Mouse (Mus musculus) midbrain, postnatal 0 days (tissue): Measurements from ENCODE around the gene Ahcyl1. TPM values are rescaled to one million over a fixed set of nuclear protein-coding genes. Genes with fewer than 3 reads are reported as not detected.

Source experiments
- ATAC-seq: fragments of 200-750 bp; cut with Nextera tagmentation; 2 replicates; pipeline ENCODE4 v1.8.0; 2017; ENCODE audit warnings: moderate number of reproducible peaks, mild to moderate bottlenecking, moderate TSS enrichment, moderate library complexity; ENCODE audit not compliant: low FRiP score
- DNase-seq: peaks from one replicate; pipeline ENCODE4 v3.0.0-alpha.2; 2015; ENCODE audit warnings: low spot score
- H3K27ac ChIP-seq: fragments of 300-500 bp; sonication (generic); 2 replicates; pipeline ENCODE4 v1.5.1; 2014; ENCODE audit warnings: low read depth, mild to moderate bottlenecking, low read length, mixed read lengths
- H3K27me3 ChIP-seq: fragments of 300-500 bp; sonication (generic); 2 replicates; pipeline ENCODE4 v1.6.1; 2014; ENCODE audit warnings: low read length, control low read depth, mixed read lengths; ENCODE audit not compliant: insufficient read depth
- H3K36me3 ChIP-seq: fragments of 300-500 bp; sonication (generic); 2 replicates; pipeline ENCODE4 v1.6.1; 2014; ENCODE audit warnings: low read length, control low read depth, mixed read lengths; ENCODE audit not compliant: insufficient read depth
- H3K4me1 ChIP-seq: fragments of 300-500 bp; sonication (generic); 2 replicates; pipeline ENCODE4 v1.6.1; 2014; ENCODE audit warnings: mild to moderate bottlenecking, control low read depth, antibody characterized with exemption, low read length, mixed read lengths; ENCODE audit not compliant: insufficient read depth
- H3K4me2 ChIP-seq: fragments of 300-500 bp; sonication (generic); 2 replicates; pipeline ENCODE4 v1.6.1; 2014; ENCODE audit warnings: low read depth, mild to moderate bottlenecking, low read length, mixed read lengths; ENCODE audit not compliant: poor library complexity, severe bottlenecking
- H3K4me3 ChIP-seq: fragments of 300-500 bp; sonication (generic); 2 replicates; pipeline ENCODE4 v1.5.1; 2014; ENCODE audit warnings: low read depth, mild to moderate bottlenecking, low read length, moderate library complexity
- H3K9ac ChIP-seq: fragments of 300-500 bp; sonication (generic); replicated peaks from 2 replicates; pipeline ENCODE4 v1.6.1; 2014; ENCODE audit warnings: mild to moderate bottlenecking, low read length, moderate library complexity, mixed read lengths; ENCODE audit not compliant: poor library complexity, severe bottlenecking
- H3K9me3 ChIP-seq: fragments of 300-500 bp; sonication (generic); 2 replicates; pipeline ENCODE4 v1.6.1; 2016; ENCODE audit warnings: low read length, control low read depth
- CTCF ChIP-seq: IDR thresholded peaks from 2 replicates; pipeline ENCODE4 v1.5.1; 2016; ENCODE audit warnings: antibody characterized with exemption, mild to moderate bottlenecking
- WGBS: fragments of 180-500 bp; shearing (Covaris S2); extraction: QIAGEN DNeasy Blood & Tissue Kit; methylation state at CpG from one replicate; pipeline ENCODE4 v1.1.7; 2014; 5-methylcytosine and 5-hydroxymethylcytosine counted together
- polyA plus RNA-seq: library from polyadenylated mRNA; unstranded; fragments of >200 nt; fragmentation: Nextera tagmentation; extraction: Ambion mirVana; gene quantifications from 2 replicates; pipeline ENCODE4 v1.2.1, GENCODE M21; 2015
- total RNA-seq: library from RNA; depleted of rRNA; stranded (reverse); fragments of >200 nt; gene quantifications from 2 replicates; pipeline ENCODE4 v1.2.3, GENCODE M21; 2014; rRNA removed

Gene Ahcyl1
- total RNA-seq (65.9 and 76.0 TPM in 2 replicates), polyA plus RNA-seq (109 and 111 TPM in 2 replicates)

DNA sequence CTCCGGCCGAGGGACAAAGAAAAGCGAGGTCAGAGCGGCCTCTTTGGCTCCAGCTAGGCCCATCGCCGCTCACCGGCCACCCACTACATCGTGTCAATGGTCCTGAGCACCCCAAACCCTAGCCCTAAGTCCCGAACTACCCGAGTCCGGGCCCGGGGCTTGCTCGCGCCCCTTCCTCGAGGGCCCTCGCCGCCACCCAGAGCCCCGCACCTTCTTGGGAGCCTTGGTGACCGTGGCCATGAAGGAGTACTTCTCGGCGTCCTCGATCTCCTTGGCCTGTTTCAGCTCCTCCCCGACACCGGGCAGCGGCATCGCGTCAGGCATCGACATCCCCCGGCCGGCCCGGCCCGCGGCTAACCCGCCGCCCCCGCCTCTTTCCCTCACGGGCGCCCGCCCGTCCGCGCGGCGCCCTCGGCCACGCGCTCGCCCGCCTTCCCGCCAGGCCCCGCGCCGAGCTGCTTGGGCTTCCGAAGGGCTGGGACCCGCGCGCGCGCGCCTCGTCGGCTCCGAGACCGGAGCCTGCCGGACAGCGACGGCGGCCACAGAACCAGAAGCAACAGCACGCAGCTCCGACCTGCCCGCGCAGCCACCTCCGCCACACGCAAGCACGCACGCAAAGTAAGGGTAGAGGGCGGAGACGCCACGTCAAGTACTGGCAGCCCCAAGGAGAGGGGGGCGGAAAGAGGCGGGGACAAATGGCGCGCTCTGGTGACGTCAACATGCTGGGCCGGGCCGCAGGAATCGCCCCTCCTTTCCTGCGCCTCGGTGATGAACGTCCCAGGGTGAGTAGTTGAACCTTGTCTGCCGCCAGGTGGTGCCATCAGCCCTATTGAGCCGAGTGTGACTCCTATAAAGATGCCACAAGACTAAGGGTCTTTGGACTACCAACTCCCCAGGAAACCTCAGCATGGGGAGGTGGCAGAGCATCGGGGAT lies at the start of gene Ahcyl1:
Gene Ahcyl1 (minus strand): TSS at position 613 of the 934 bp plus-strand sequence.
- DNase-seq (peak; percentile 99), ATAC-seq (peak; percentile 98)
- H3K4me1 ChIP-seq, result peaks cover 19% of the 10 kb centered on the region
- peak within 1 kb of the TSS; percentile 76 for H3K4me2 ChIP-seq
- H3K9ac ChIP-seq, result peak within 1 kb of the TSS; percentile 86
- H3K9me3 ChIP-seq, result no peaks in the 10 kb centered on the region
- under 1% methylated on average over 76 of the region's 93 CpGs for WGBS
- TF ChIP-seq CTCF, result peak; percentile 98
- no peaks in the 10 kb centered on the region for H3K27me3 ChIP-seq
- no peaks in the 10 kb centered on the region for H3K36me3 ChIP-seq
- H3K27ac ChIP-seq, result peak within 1 kb of the TSS; percentile 96
- H3K4me3 ChIP-seq, result peak within 1 kb of the TSS; percentile 67

DNA sequence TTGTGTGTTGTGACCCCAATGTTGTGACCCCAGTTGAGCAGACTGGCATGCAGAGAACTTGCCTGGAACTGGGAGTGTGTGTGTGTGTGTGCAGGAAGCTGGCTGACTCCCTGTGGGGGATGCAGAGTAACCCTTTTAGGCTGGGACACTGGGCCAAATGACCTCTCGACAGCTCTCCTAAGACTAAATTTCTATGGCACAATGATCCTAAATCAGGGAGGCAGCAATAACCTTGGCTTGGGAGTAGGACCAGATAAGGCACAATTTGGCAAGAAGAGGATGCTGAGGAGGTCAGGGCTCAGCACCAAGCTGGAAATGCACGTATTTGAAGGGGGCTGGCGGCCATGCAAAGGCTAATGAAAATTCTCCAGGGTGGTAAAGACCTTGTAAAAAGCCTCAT lies 49.7 kb upstream of the Ahcyl1 start:
- no peak overlapping the region for H3K4me2 ChIP-seq
- TF ChIP-seq CTCF, result no peak
- WGBS, result 89% methylated on average over 3 of the region's 3 CpGs
- no peak for DNase-seq
- H3K27ac ChIP-seq, result no peak overlapping the region
- H3K4me3 ChIP-seq, result no peak overlapping the region
- ATAC-seq, result no peak
- no peaks in the 10 kb centered on the region for H3K36me3 ChIP-seq
- H3K27me3 ChIP-seq, result no peaks in the 10 kb centered on the region
- H3K9me3 ChIP-seq, result no peaks in the 10 kb centered on the region
- no peak overlapping the region for H3K9ac ChIP-seq
- H3K4me1 ChIP-seq, result 0 out of 2 replicates have a peak, but pooled peaks cover 5% of the 10 kb centered on the region

DNA sequence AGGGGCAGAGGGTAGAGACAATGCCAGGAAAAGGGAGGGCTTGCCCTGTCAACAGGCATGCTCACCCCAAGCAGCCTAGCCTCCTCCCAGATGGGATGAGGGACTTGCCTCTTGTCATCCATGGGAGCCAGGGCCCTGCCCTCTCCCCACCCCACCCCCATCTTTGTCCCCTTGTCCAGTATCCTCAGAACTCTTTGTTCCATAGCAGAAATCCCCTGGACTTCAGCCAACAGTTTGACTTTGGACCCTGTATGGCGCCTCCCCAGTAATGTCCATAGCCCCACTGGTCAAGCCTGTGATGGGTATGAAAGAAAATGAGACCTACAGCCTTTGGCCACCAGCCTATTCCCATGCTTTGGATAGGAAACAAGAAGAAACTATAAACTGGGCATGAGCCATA lies 47.3 kb upstream of the Ahcyl1 start:
- Histone ChIP-seq H3K4me3 (no peak overlapping the region), H3K4me1 (peaks cover 21% of the 10 kb centered on the region; the same call in 1 of the 2 replicates), H3K27ac (no peak overlapping the region), H3K27me3 (no peaks in the 10 kb centered on the region), H3K9ac (no peak overlapping the region), H3K4me2 (no peak overlapping the region), H3K9me3 (no peaks in the 10 kb centered on the region), H3K36me3 (no peaks in the 10 kb centered on the region)
- no peak for ATAC-seq
- DNase-seq, result no peak
- WGBS, result 95% methylated on average over 1 of the region's 1 CpGs
- TF ChIP-seq CTCF, result no peak

DNA sequence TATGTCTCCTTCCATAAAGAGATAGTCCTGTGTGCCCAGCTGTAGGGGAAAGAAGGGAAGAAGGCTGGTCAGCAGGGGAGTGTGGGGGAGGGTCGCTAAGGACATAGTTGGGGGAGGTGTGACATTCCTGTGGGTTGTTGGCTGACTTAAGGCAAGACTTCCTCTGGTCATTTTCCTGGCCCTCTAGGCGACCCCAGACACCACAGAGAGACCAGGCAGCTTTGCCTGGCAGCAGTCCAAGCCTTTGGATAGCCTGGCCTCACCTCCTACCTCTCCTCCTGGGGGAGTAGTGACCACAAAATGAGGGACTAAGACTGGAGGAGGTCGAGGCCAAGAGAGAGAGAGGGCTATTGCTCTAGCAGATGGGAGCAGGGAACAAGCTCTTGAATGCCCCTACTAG lies 46.7 kb upstream of the Ahcyl1 start:
- no peak for ATAC-seq
- Histone ChIP-seq H3K9ac (no peak overlapping the region), H3K4me3 (no peak overlapping the region), H3K9me3 (no peaks in the 10 kb centered on the region), H3K36me3 (no peaks in the 10 kb centered on the region), H3K4me1 (peaks cover 21% of the 10 kb centered on the region; the same call in 1 of the 2 replicates), H3K4me2 (no peak overlapping the region), H3K27ac (no peak overlapping the region), H3K27me3 (no peaks in the 10 kb centered on the region)
- TF ChIP-seq CTCF, result no peak
- DNase-seq, result no peak
- 58% methylated on average over 3 of the region's 3 CpGs for WGBS

DNA sequence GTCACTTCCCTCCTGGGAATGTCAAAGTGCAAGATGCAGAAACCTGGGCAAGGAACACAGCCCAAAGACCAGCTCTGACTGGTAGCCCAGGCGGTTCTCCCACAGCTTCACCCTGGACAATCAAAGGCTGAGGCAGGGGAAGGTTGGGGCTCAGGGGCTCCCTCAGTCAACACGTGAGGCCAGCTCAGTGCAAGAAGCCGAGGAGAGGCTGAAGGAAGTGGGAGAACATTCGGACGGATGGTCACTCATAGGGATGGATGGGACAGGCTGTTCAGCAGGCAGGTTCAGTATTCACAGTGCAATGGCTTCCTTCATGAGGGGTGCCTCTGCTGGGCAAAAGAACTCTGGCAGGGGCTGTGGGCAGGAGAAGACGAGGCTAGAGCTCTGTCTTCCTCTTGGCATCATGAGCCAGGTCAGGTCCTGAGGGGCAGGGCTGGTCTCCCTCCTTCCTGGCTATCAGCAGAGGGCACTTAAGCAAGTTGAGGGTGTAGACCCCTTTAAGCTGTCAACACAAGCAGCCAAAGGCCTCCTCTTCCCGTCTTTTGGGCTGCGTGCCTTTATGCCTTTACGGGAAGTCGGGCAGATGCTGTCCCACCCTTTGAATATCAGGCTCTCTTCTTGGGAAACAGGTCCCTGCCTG lies 45.8 kb upstream of the Ahcyl1 start:
- no peak overlapping the region for H3K4me3 ChIP-seq
- TF ChIP-seq CTCF, result no peak
- H3K4me1 ChIP-seq, result peaks cover 21% of the 10 kb centered on the region; the same call in 1 of the 2 replicates
- no peak overlapping the region for H3K9ac ChIP-seq
- no peaks in the 10 kb centered on the region for H3K9me3 ChIP-seq
- H3K27ac ChIP-seq, result no peak overlapping the region
- H3K4me2 ChIP-seq, result no peak overlapping the region
- H3K27me3 ChIP-seq, result no peaks in the 10 kb centered on the region
- H3K36me3 ChIP-seq, result no peaks in the 10 kb centered on the region
- 93% methylated on average over 10 of the region's 10 CpGs for WGBS
- no peak for DNase-seq
- ATAC-seq, result no peak

DNA sequence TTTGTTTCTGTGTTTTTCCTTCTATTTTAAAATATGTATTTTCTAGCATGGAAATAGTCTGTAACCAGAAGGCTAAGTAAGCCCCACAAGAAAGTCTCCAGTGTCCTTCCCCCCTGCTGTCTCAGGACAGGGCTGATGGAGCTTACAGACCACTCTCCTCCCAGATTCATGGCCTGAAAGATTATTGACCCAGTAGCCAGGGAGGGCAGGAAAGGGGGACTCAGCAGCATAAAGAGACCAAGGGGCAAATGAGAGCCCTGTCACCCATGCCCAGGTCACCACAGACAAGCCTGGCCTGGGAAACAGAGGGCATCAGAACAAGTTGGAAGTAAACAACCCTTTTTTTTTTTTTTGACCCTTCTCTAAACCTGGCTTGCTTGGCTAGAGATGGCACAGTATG lies 45.0 kb upstream of the Ahcyl1 start:
- ATAC-seq (no peak), DNase-seq (no peak)
- H3K36me3 ChIP-seq, result no peaks in the 10 kb centered on the region
- TF ChIP-seq CTCF, result no peak
- H3K9me3 ChIP-seq, result no peaks in the 10 kb centered on the region
- peak overlapping the region; percentile 59 for H3K27ac ChIP-seq
- H3K27me3 ChIP-seq, result no peaks in the 10 kb centered on the region
- H3K4me2 ChIP-seq, result no peak overlapping the region
- peaks cover 21% of the 10 kb centered on the region; the same call in 1 of the 2 replicates for H3K4me1 ChIP-seq
- no peak overlapping the region for H3K9ac ChIP-seq
- no peak overlapping the region for H3K4me3 ChIP-seq
